Mouse (Mus musculus) limb, embryonic 12.5 days (tissue): Measurements from ENCODE around the gene Wasf3. TPM values are rescaled to one million over a fixed set of nuclear protein-coding genes. Genes with fewer than 3 reads are reported as not detected.

ENCODE experiments used
- ATAC-seq: fragments of 200-750 bp; cut with Nextera tagmentation; 2 replicates; pipeline ENCODE4 v1.8.0; 2017; ENCODE audit warnings: low read depth, moderate TSS enrichment; ENCODE audit not compliant: insufficient number of reproducible peaks, insufficient read depth, low FRiP score, low TSS enrichment
- H3K27ac ChIP-seq: fragments of 300-500 bp; sonication (generic); 2 replicates; pipeline ENCODE4 v1.5.1; 2016; ENCODE audit warnings: mild to moderate bottlenecking, moderate library complexity
- H3K27me3 ChIP-seq: fragments of 300-500 bp; sonication (generic); 2 replicates; pipeline ENCODE4 v1.6.1; 2016; ENCODE audit warnings: mild to moderate bottlenecking, moderate library complexity
- H3K36me3 ChIP-seq: fragments of 300-500 bp; sonication (generic); 2 replicates; pipeline ENCODE4 v1.6.1; 2016; ENCODE audit warnings: mild to moderate bottlenecking, moderate library complexity
- H3K4me1 ChIP-seq: fragments of 300-500 bp; sonication (generic); replicated peaks from 2 replicates; pipeline ENCODE4 v1.6.1; 2016
- H3K4me2 ChIP-seq: fragments of 300-500 bp; sonication (generic); 2 replicates; pipeline ENCODE4 v1.6.1; 2016; ENCODE audit warnings: mild to moderate bottlenecking, moderate library complexity
- H3K4me3 ChIP-seq: fragments of 300-500 bp; sonication (generic); replicated peaks from 2 replicates; pipeline ENCODE4 v1.5.1; 2016; ENCODE audit warnings: mild to moderate bottlenecking
- H3K9ac ChIP-seq: fragments of 300-500 bp; sonication (generic); replicated peaks from 2 replicates; pipeline ENCODE4 v1.6.1; 2016; ENCODE audit warnings: mild to moderate bottlenecking, moderate library complexity
- H3K9me3 ChIP-seq: fragments of 300-500 bp; sonication (generic); 2 replicates; pipeline ENCODE4 v1.6.1; 2016; ENCODE audit warnings: mild to moderate bottlenecking, moderate library complexity
- WGBS: fragments of 180-500 bp; shearing (Covaris S2); methylation state at CpG from one replicate; pipeline ENCODE4 v1.1.7; 2016; 5-methylcytosine and 5-hydroxymethylcytosine counted together
- polyA plus RNA-seq: library from polyadenylated mRNA; unstranded; fragments of >200 nt; fragmentation: Nextera tagmentation; extraction: Ambion mirVana; gene quantifications from 2 replicates; pipeline ENCODE4 v1.2.1, GENCODE M21; 2016

Gene Wasf3
- polyA plus RNA-seq, 1 experiment from 2014 or later: 4.6 TPM

- Histone ChIP-seq H3K27me3 (no peaks in the 10 kb centered on the region), H3K4me2 (no peak overlapping the region), H3K4me3 (no peak overlapping the region), H3K27ac (no peak overlapping the region), H3K36me3 (no peaks in the 10 kb centered on the region), H3K9me3 (peaks cover 3% of the 10 kb centered on the region; the same call in 1 of the 2 replicates), H3K4me1 (no peaks in the 10 kb centered on the region), H3K9ac (no peak overlapping the region)
- WGBS: 88% methylated on average over 13 of the region's 13 CpGs
- ATAC-seq: no peak
Measured at GRCm38 (mm10) chr5:146368971-146369370, 15.8 kb upstream of the Wasf3 start.

GRCm38 (mm10) chr5:146370794-146371193 lies 14.0 kb upstream of the Wasf3 start:
- WGBS: 91% methylated on average over 8 of the region's 8 CpGs
- Histone ChIP-seq H3K9ac (no peak overlapping the region), H3K4me1 (no peaks in the 10 kb centered on the region), H3K4me2 (no peak overlapping the region), H3K27me3 (no peaks in the 10 kb centered on the region), H3K27ac (no peak overlapping the region), H3K4me3 (no peak overlapping the region), H3K9me3 (peaks cover 3% of the 10 kb centered on the region; the same call in 1 of the 2 replicates), H3K36me3 (no peaks in the 10 kb centered on the region)
- ATAC-seq: no peak

GRCm38 (mm10) chr5:146373238-146373637 lies 11.5 kb upstream of the Wasf3 start:
- no peak overlapping the region for H3K27ac ChIP-seq
- 86% methylated on average over 11 of the region's 11 CpGs for WGBS
- H3K4me3 ChIP-seq: no peak overlapping the region
- H3K4me1 ChIP-seq: no peaks in the 10 kb centered on the region
- no peak overlapping the region for H3K9ac ChIP-seq
- no peaks in the 10 kb centered on the region for H3K36me3 ChIP-seq
- no peak for ATAC-seq
- H3K4me2 ChIP-seq: no peak overlapping the region
- peaks cover 3% of the 10 kb centered on the region; the same call in 1 of the 2 replicates for H3K9me3 ChIP-seq
- H3K27me3 ChIP-seq: no peaks in the 10 kb centered on the region

- Histone ChIP-seq H3K4me3 (no peak overlapping the region), H3K27ac (no peak overlapping the region), H3K27me3 (no peaks in the 10 kb centered on the region), H3K36me3 (no peaks in the 10 kb centered on the region), H3K9me3 (no peaks in the 10 kb centered on the region), H3K9ac (no peak overlapping the region), H3K4me2 (no peak overlapping the region), H3K4me1 (no peaks in the 10 kb centered on the region)
- 89% methylated on average over 4 of the region's 4 CpGs for WGBS
- ATAC-seq: no peak
Measured at GRCm38 (mm10) chr5:146376601-146377000, 8.2 kb upstream of the Wasf3 start.

- Histone ChIP-seq H3K27me3 (no peaks in the 10 kb centered on the region), H3K4me2 (no peak overlapping the region), H3K36me3 (no peaks in the 10 kb centered on the region), H3K4me3 (no peak overlapping the region), H3K27ac (no peak overlapping the region), H3K4me1 (no peaks in the 10 kb centered on the region), H3K9me3 (no peaks in the 10 kb centered on the region), H3K9ac (no peak overlapping the region)
- WGBS: 82% methylated on average over 8 of the region's 8 CpGs
- no peak for ATAC-seq
Measured at GRCm38 (mm10) chr5:146380041-146380440, 4.7 kb upstream of the Wasf3 start.

- Histone ChIP-seq H3K27ac (no peak overlapping the region), H3K4me3 (no peak overlapping the region), H3K9me3 (peaks cover 4% of the 10 kb centered on the region), H3K4me1 (no peaks in the 10 kb centered on the region), H3K9ac (no peak overlapping the region), H3K4me2 (no peak overlapping the region), H3K36me3 (no peaks in the 10 kb centered on the region), H3K27me3 (no peaks in the 10 kb centered on the region)
- 81% methylated on average over 3 of the region's 3 CpGs for WGBS
- no peak for ATAC-seq
Measured at GRCm38 (mm10) chr5:146382268-146382667, 2.5 kb upstream of the Wasf3 start.

- H3K27ac ChIP-seq: no peak overlapping the region
- H3K9me3 ChIP-seq: peaks cover 4% of the 10 kb centered on the region
Measured at GRCm38 (mm10) chr5:146383401-146383800, 1.4 kb upstream of the Wasf3 start.

GRCm38 (mm10) chr5:146385989-146386388 lies 1.2 kb downstream of the Wasf3 start:
- no peak for ATAC-seq
- Histone ChIP-seq H3K4me3 (peak overlapping the region; percentile 70), H3K4me1 (peaks cover 2% of the 10 kb centered on the region), H3K36me3 (no peaks in the 10 kb centered on the region), H3K9ac (peak overlapping the region; percentile 74; the same call in 1 of the 2 replicates), H3K4me2 (peak overlapping the region; percentile 82), H3K27ac (no peak overlapping the region), H3K9me3 (peaks cover 4% of the 10 kb centered on the region), H3K27me3 (no peaks in the 10 kb centered on the region)
- 13% methylated on average over 13 of the region's 13 CpGs for WGBS

More at GRCm38 (mm10) chr5:146383401-146383800, 1.4 kb upstream of the Wasf3 start:
- H3K36me3 ChIP-seq: no peaks in the 10 kb centered on the region
- H3K4me2 ChIP-seq: no peak overlapping the region
- ATAC-seq: no peak
- WGBS: 79% methylated on average over 6 of the region's 6 CpGs
- no peak overlapping the region for H3K4me3 ChIP-seq
- no peaks in the 10 kb centered on the region for H3K27me3 ChIP-seq
- no peaks in the 10 kb centered on the region for H3K4me1 ChIP-seq
- H3K9ac ChIP-seq: no peak overlapping the region

- 86% methylated on average over 4 of the region's 4 CpGs for WGBS
- ATAC-seq: no peak
- peaks cover 10% of the 10 kb centered on the region for H3K4me1 ChIP-seq
- no peak overlapping the region for H3K4me2 ChIP-seq
- H3K36me3 ChIP-seq: no peaks in the 10 kb centered on the region
- H3K9me3 ChIP-seq: peaks cover 4% of the 10 kb centered on the region
- H3K9ac ChIP-seq: no peak overlapping the region
- no peak overlapping the region for H3K27ac ChIP-seq
- no peaks in the 10 kb centered on the region for H3K27me3 ChIP-seq
- H3K4me3 ChIP-seq: no peak overlapping the region
Measured at GRCm38 (mm10) chr5:146386906-146387305, 2.1 kb downstream of the Wasf3 start.

GRCm38 (mm10) chr5:146394563-146394962 lies 9.8 kb downstream of the Wasf3 start:
- 90% methylated on average over 7 of the region's 7 CpGs for WGBS
- Histone ChIP-seq H3K4me3 (no peak overlapping the region), H3K27ac (no peak overlapping the region), H3K36me3 (no peaks in the 10 kb centered on the region; the same call in 1 of the 2 replicates), H3K27me3 (no peaks in the 10 kb centered on the region), H3K4me2 (no peak overlapping the region), H3K9me3 (peaks cover 10% of the 10 kb centered on the region; the same call in 1 of the 2 replicates), H3K4me1 (peaks cover 17% of the 10 kb centered on the region), H3K9ac (no peak overlapping the region)
- no peak for ATAC-seq

- H3K27ac ChIP-seq: no peak overlapping the region
- H3K4me2 ChIP-seq: no peak overlapping the region
- no peaks in the 10 kb centered on the region; the same call in 1 of the 2 replicates for H3K36me3 ChIP-seq
- no peaks in the 10 kb centered on the region for H3K27me3 ChIP-seq
- peaks cover 6% of the 10 kb centered on the region; the same call in 1 of the 2 replicates for H3K4me1 ChIP-seq
- no peak overlapping the region for H3K9ac ChIP-seq
- H3K9me3 ChIP-seq: peaks cover 10% of the 10 kb centered on the region; the same call in 1 of the 2 replicates
- WGBS: 95% methylated on average over 5 of the region's 5 CpGs
- no peak overlapping the region for H3K4me3 ChIP-seq
- ATAC-seq: no peak
Measured at GRCm38 (mm10) chr5:146397253-146397652, 12.5 kb downstream of the Wasf3 start.
